Mouse (Mus musculus) liver, embryonic 14.5 days (tissue): Measurements from ENCODE around the gene Skap2. TPM values are rescaled to one million over a fixed set of nuclear protein-coding genes. Genes with fewer than 3 reads are reported as not detected.

Experiments
- ATAC-seq: fragments of 200-750 bp; cut with Nextera tagmentation; 2 replicates; pipeline ENCODE4 v1.8.0; 2017; ENCODE audit warnings: moderate number of reproducible peaks, mild to moderate bottlenecking, moderate library complexity; ENCODE audit not compliant: insufficient read depth
- DNase-seq, 3 experiments: peaks; one replicate each; pipeline ENCODE4 v3.0.0-alpha.2; 2012 to 2013; ENCODE audit warnings: low read depth in 3 of 3, low spot score in 3 of 3
- H3K27ac ChIP-seq: fragments of 300-500 bp; sonication (generic); 2 replicates; pipeline ENCODE4 v1.5.1; 2014; ENCODE audit warnings: moderate library complexity, mild to moderate bottlenecking, control low read depth, inconsistent platforms
- H3K27me3 ChIP-seq: fragments of 300-500 bp; sonication (generic); 2 replicates; pipeline ENCODE4 v1.6.1; 2014; ENCODE audit warnings: mild to moderate bottlenecking, low read length, moderate library complexity; ENCODE audit not compliant: control insufficient read depth, insufficient read depth
- H3K36me3 ChIP-seq: fragments of 300-500 bp; sonication (generic); replicated peaks from 2 replicates; pipeline ENCODE4 v1.6.1; 2014; ENCODE audit warnings: low read depth; ENCODE audit not compliant: control insufficient read depth, insufficient read depth
- H3K4me1 ChIP-seq, 2 experiments: fragments of 200-500 bp in 1 of 2; fragments of 300-500 bp in 1 of 2; sonication (generic) in 1 of 2; replicated peaks; 2 replicates each; pipeline ENCODE4 v1.6.1; 2012 to 2014; ENCODE audit warnings: antibody characterized with exemption in 1 of 2, inconsistent platforms in 1 of 2, low read length in 1 of 2; ENCODE audit not compliant: control insufficient read depth in 2 of 2, insufficient read depth in 2 of 2
- H3K4me2 ChIP-seq: fragments of 300-500 bp; sonication (generic); 2 replicates; pipeline ENCODE4 v1.6.1; 2014; ENCODE audit warnings: low read depth, mild to moderate bottlenecking, control low read depth, moderate library complexity
- H3K4me3 ChIP-seq, 2 experiments: fragments of 200-500 bp in 1 of 2; fragments of 300-500 bp in 1 of 2; sonication (generic) in 1 of 2; 2 replicates each; pipeline ENCODE4 v1.5.1; 2012 to 2014; ENCODE audit warnings: low read depth in 2 of 2, low read length in 2 of 2, mild to moderate bottlenecking in 2 of 2, control low read depth in 1 of 2, inconsistent platforms in 1 of 2, moderate library complexity in 1 of 2; ENCODE audit not compliant: insufficient read depth in 1 of 2
- H3K9ac ChIP-seq: fragments of 300-500 bp; sonication (generic); replicated peaks from 2 replicates; pipeline ENCODE4 v1.6.1; 2014; ENCODE audit warnings: mild to moderate bottlenecking, control low read depth, moderate library complexity
- H3K9me3 ChIP-seq: fragments of 300-500 bp; sonication (generic); 2 replicates; pipeline ENCODE4 v1.6.1; 2016; ENCODE audit warnings: low read length, mixed read lengths; ENCODE audit not compliant: control insufficient read depth
- CTCF ChIP-seq: IDR thresholded peaks from 2 replicates; pipeline ENCODE4 v1.5.1; 2016; ENCODE audit warnings: antibody characterized with exemption, low read depth, control low read depth
- EP300 ChIP-seq: IDR thresholded peaks from 2 replicates; pipeline ENCODE4 v1.6.1; 2016; ENCODE audit warnings: antibody characterized with exemption, low read depth
- WGBS: fragments of 180-500 bp; shearing (Covaris S2); extraction: QIAGEN DNeasy Blood & Tissue Kit; methylation state at CpG from one replicate; pipeline ENCODE4 v1.1.7; 2014; ENCODE audit not compliant: insufficient replicate concordance; 5-methylcytosine and 5-hydroxymethylcytosine counted together
- polyA plus RNA-seq, 2 experiments: library from polyadenylated mRNA; depleted of rRNA in 1 of 2; stranded (reverse) in 1 of 2; unstranded in 1 of 2; fragments of >200 nt; fragmentation: Nextera tagmentation in 1 of 2; extraction: Ambion mirVana in 1 of 2; gene quantifications; 2 replicates each; pipeline versions ENCODE4 v1.2.1 to v1.2.3; 2012 to 2014

The Skap2 gene
- polyA plus RNA-seq, 2 experiments: 10.1 to 18.4 TPM

DNA sequence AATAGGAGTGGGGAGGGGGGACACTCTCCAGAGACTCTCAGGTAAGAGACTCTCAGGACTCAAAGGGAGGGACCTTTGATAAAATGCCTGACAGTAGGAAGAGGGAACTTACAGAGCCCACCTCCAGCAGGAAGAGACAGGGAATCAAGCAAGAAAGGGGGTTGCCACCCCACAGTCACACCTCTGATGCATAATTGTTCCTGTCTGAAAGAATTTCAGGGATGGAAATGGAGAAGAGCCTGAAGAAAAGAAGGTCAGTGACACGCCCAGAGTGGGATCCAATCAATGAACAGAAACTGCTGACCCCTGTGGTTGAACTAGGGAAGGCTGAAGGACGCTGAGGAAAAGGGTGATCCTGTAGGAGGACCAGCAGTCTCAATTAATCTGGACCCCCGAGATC is 85.2 kb downstream of the Skap2 start:
- ATAC-seq (no peak), DNase-seq (no peak)
- Histone ChIP-seq H3K4me1 (no peaks in the 10 kb centered on the region), H3K9me3 (no peaks in the 10 kb centered on the region), H3K4me2 (no peak overlapping the region), H3K9ac (no peak overlapping the region), H3K36me3 (no peaks in the 10 kb centered on the region), H3K27me3 (no peaks in the 10 kb centered on the region), H3K27ac (no peak overlapping the region), H3K4me3 (no peak overlapping the region)
- 50% methylated on average over 3 of the region's 3 CpGs for WGBS
- TF ChIP-seq CTCF (no peak), EP300 (no peak)

DNA sequence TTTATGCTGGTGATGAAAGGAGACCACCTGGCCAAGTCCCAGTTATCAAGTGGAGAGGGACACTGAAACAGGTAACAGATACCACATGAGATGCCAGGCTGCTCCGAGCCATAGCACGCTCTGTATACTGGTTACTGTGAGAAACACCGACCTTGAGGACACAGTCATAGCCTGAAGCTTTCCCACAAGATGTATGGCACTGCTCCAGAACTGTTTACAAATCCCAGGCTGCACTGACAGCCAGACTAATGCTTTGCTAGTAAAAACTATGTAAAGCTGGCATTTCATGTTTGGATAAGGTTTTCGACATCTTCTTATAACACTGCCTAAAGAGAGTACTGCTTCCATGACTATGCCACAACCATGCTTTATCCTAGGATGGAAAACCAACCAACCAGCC is 90.5 kb downstream of the Skap2 start:
- H3K9me3 ChIP-seq: no peaks in the 10 kb centered on the region
- H3K27me3 ChIP-seq: no peaks in the 10 kb centered on the region
- DNase-seq (no peak), ATAC-seq (no peak)
- no peak overlapping the region for H3K9ac ChIP-seq
- H3K36me3 ChIP-seq: no peaks in the 10 kb centered on the region
- no peak overlapping the region for H3K27ac ChIP-seq
- no peak overlapping the region for H3K4me3 ChIP-seq
- H3K4me2 ChIP-seq: no peak overlapping the region
- no peaks in the 10 kb centered on the region for H3K4me1 ChIP-seq
- TF ChIP-seq EP300 (no peak), CTCF (no peak)
- WGBS: 74% methylated on average over 4 of the region's 4 CpGs

DNA sequence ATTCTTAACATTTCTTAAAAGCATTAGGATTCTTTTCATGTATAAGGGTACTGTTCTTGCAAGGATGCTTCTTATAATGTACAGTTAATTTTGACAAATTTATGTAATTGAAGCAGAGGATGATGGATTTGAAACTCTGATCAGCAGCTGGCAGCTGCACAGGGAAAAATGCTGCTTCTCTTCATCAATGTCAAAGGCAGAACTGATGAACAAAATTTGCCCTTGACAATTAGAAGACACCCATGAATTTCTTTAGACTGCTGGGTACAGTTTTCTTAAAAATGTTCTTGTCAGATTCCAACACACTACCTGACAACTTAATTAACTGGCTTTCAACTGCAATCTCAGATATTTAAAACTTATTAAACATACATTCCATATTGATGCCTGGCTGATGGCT is 103.9 kb downstream of the Skap2 start:
- no peaks in the 10 kb centered on the region for H3K4me1 ChIP-seq
- DNase-seq: no peak
- H3K27me3 ChIP-seq: no peaks in the 10 kb centered on the region
- no peak overlapping the region for H3K27ac ChIP-seq
- H3K9me3 ChIP-seq: no peaks in the 10 kb centered on the region
- H3K4me3 ChIP-seq: no peak overlapping the region
- TF ChIP-seq CTCF (no peak), EP300 (no peak)
- no peak overlapping the region for H3K4me2 ChIP-seq
- no peak overlapping the region for H3K9ac ChIP-seq
- no peak for ATAC-seq
- no peaks in the 10 kb centered on the region for H3K36me3 ChIP-seq

DNA sequence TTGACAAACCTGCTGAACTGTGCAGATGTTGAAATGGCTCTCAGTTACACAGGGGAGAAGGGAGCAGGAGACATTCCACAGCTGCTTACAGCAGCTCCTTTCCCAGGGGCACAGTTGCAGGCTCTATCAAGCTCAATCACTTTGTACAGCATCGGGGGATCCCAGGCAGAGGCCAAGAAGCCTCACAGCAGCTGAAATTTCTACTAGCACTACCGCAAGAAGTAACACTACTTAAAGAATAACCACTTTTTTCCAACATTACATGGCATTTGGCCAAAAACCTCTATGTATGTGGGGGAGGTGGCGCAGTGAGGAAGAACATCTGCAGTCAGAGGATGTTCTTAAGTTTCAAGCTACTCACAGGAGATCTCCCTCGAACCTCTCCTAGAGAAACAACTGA is 106.7 kb downstream of the Skap2 start:
- TF ChIP-seq CTCF: no peak
- no peak for TF ChIP-seq EP300
- Histone ChIP-seq H3K9ac (no peak overlapping the region), H3K4me2 (no peak overlapping the region), H3K4me3 (no peak overlapping the region), H3K4me1 (no peaks in the 10 kb centered on the region), H3K36me3 (no peaks in the 10 kb centered on the region), H3K27me3 (no peaks in the 10 kb centered on the region), H3K27ac (no peak overlapping the region), H3K9me3 (no peaks in the 10 kb centered on the region)
- 66% methylated on average over 4 of the region's 4 CpGs for WGBS
- DNase-seq (no peak), ATAC-seq (no peak)

DNA sequence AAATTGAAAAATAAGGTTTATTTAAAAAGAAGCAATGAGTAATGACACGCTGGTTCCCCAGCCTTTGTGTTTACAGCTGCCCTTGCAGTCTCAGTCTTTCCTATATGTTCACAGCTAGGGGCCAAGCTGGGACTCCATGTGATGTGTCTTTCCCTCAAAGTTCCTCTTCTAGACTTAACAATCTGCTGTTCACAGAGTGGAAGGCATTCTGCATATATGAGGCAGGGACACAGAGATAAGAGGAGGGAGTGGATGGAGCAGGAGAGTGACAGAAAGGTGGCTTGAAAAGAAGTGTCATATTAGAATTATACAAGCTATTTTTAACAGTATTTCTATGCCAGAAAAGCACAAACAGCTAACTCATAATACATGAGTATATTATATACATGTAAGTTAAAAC is 110.8 kb downstream of the Skap2 start:
- Histone ChIP-seq H3K36me3 (no peaks in the 10 kb centered on the region), H3K4me3 (no peak overlapping the region), H3K27me3 (no peaks in the 10 kb centered on the region), H3K4me1 (no peaks in the 10 kb centered on the region), H3K9me3 (no peaks in the 10 kb centered on the region), H3K4me2 (no peak overlapping the region), H3K9ac (no peak overlapping the region), H3K27ac (no peak overlapping the region)
- WGBS: 40% methylated on average over 1 of the region's 1 CpGs
- no peak for ATAC-seq
- no peak for DNase-seq
- TF ChIP-seq EP300: no peak
- no peak for TF ChIP-seq CTCF
